8 mouse cellular contexts compared by ENCODE assay signal in the genomic region with DNA sequence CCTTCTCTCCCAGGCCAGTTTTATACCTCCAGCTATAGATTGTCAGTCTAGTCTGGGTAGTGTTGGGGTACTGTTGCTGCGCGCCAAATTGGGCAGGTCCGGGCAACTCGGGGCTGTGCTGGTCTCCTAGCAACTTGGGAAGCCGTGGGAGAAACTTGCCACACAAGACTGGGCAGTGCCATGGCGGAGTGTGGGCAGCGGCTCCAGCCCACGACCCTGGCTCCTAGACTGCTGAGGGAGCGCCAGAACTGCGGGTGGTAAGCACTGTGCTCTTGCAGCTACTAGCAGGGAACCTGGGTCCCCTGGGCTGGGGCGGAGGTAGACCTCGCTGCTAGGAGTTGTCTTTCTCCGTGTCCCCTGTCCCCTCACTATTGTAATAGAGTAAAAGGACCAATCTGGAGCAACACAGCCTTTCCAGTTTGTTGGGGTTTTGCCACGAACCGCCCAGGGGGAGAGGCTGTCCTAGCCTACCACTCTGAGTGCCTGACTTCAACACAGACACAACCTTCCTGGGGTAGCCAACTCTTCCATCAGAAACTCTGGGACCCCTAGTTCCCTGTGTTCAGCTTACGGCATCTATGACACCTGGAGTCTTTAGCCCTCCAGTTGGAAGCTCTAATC. TPM values are rescaled to one million over a fixed set of nuclear protein-coding genes. Genes with fewer than 3 reads are reported as not detected.
DNase-seq lines count a peak whose midpoint lies in the region; TF ChIP-seq lines count a peak whose summit lies in the region.

Gene Fam47e, plus strand, starts transcription at position 179 of the 621 bp plus-strand sequence.

- TF ChIP-seq POLR2A in kidney, adult 2 months (IDR thresholded peaks at IDR 0.05; ENCODE audit: low read depth, low read length), result no peak
- no peak for TF ChIP-seq POLR2A in cortical plate, adult 2 months (IDR thresholded peaks at IDR 0.05; ENCODE audit: extremely low read depth, insufficient read depth, low read length)
- no peak for TF ChIP-seq POLR2A in myocyte (IDR thresholded peaks at IDR 0.05; ENCODE audit: insufficient read length, low read depth)

- H3ac ChIP-seq in myocyte (ENCODE audit: control insufficient read depth, insufficient read length), result no peak within 1 kb of the TSS

- WGBS in kidney, adult 2 months, result 55% methylated on average over 16 of the region's 16 CpGs

- no peaks in the 10 kb centered on the region for H3K27me3 ChIP-seq in kidney, adult 2 months (replicated peaks; ENCODE audit: control insufficient read depth, insufficient read depth, low read length)
- peaks cover 6% of the 10 kb centered on the region for H3K27me3 ChIP-seq in myocyte (ENCODE audit: control insufficient read depth, insufficient read depth, insufficient read length)

- H3K79me2 ChIP-seq in myocyte (ENCODE audit: control insufficient read depth, insufficient read depth), result no peaks in the 10 kb centered on the region

- peak; percentile 13 for DNase-seq in kidney, adult 2 months
- no peak for DNase-seq in kidney, adult 9 months
- DNase-seq in kidney, postnatal 25 days, result peak; percentile 9 to 50
- DNase-seq in thymus, postnatal 0 days (ENCODE audit: low spot score), result no peak
- no peak for DNase-seq in spleen, postnatal 14 days (ENCODE audit: low spot score in 2 of 2)
- DNase-seq in spleen, postnatal 36 days (ENCODE audit: low spot score in 2 of 2), result no peak

- no peaks in the 10 kb centered on the region for H3K36me3 ChIP-seq in kidney, adult 2 months (ENCODE audit: control insufficient read depth, insufficient read depth, low read length)
- H3K36me3 ChIP-seq in myocyte (ENCODE audit: control insufficient read depth, insufficient read depth), result no peaks in the 10 kb centered on the region

- no peak for TF ChIP-seq CTCF in kidney, adult 2 months (conservative IDR thresholded peaks at IDR 0.05; ENCODE audit: insufficient read depth, insufficient read length, low read depth, low read length)
- no peak for TF ChIP-seq CTCF in cortical plate, adult 2 months (IDR thresholded peaks at IDR 0.05; ENCODE audit: extremely low read depth, insufficient read depth, low read length)

- no peaks in the 10 kb centered on the region for H3K4me1 ChIP-seq in kidney, adult 2 months (ENCODE audit: control insufficient read depth, insufficient read depth, low read length)
- H3K4me1 ChIP-seq in cortical plate, adult 2 months (ENCODE audit: control insufficient read depth, insufficient read depth, low read length), result no peaks in the 10 kb centered on the region

- H3K4me2 ChIP-seq in myocyte (ENCODE audit: low read depth), result peak within 1 kb of the TSS; percentile 12

- H3K27ac ChIP-seq in kidney, adult 2 months (ENCODE audit: insufficient read depth, low read depth, low read length), result no peak within 1 kb of the TSS
- 0 out of 2 replicates have a peak within 1 kb of the TSS, but pooled peaks have one; percentile 13 for H3K27ac ChIP-seq in cortical plate, adult 2 months (ENCODE audit: insufficient read depth, low read length)

- no peak within 1 kb of the TSS for H3K4me3 ChIP-seq in kidney, adult 2 months (ENCODE audit: insufficient read depth, low read depth, low read length)
- no peak within 1 kb of the TSS for H3K4me3 ChIP-seq in cortical plate, adult 2 months (ENCODE audit: insufficient read depth, low read length)
- H3K4me3 ChIP-seq in myocyte, result no peak within 1 kb of the TSS

TF ChIP-seq in myocyte, 11 proteins besides CTCF, POLR2A, EP300 and RAD21:
- no peak for TF ChIP-seq TCF12 (IDR thresholded peaks at IDR 0.05; ENCODE audit: insufficient read depth, poor library complexity, severe bottlenecking)
- TF ChIP-seq SRF (IDR thresholded peaks at IDR 0.05; ENCODE audit: control insufficient read depth, insufficient read length, low read depth), result no peak
- no peak for TF ChIP-seq CEBPB (IDR thresholded peaks at IDR 0.05; ENCODE audit: insufficient read depth, poor library complexity, severe bottlenecking)
- TF ChIP-seq TCF3 (IDR thresholded peaks at IDR 0.05; ENCODE audit: insufficient read length, low read depth), result no peak
- no peak for TF ChIP-seq REST (IDR thresholded peaks at IDR 0.05; ENCODE audit: insufficient read depth, insufficient read length)
- no peak for TF ChIP-seq MAX (IDR thresholded peaks at IDR 0.05; ENCODE audit: low read depth)
- no peak for TF ChIP-seq MYOG (IDR thresholded peaks at IDR 0.05; ENCODE audit: control insufficient read depth in 1 of 3, insufficient read depth in 1 of 3, insufficient read length in 2 of 3, low read depth in 2 of 3)
- TF ChIP-seq E2F4 (IDR thresholded peaks at IDR 0.05; ENCODE audit: insufficient read depth), result no peak
- TF ChIP-seq MYOD1 (IDR thresholded peaks at IDR 0.05; ENCODE audit: control insufficient read depth in 1 of 3, insufficient read length in 2 of 3, low read depth in 2 of 3), result no peak
- no peak for TF ChIP-seq USF1 (IDR thresholded peaks at IDR 0.05; ENCODE audit: low read depth)
- TF ChIP-seq POLR2AphosphoS2 (IDR thresholded peaks at IDR 0.05; ENCODE audit: insufficient read length, low read depth), result no peak

RNA-seq across cellular contexts. Expression of gene Fam47e, which starts in this region (rescaled TPM):
- 0.52 and 0.83 TPM in 2 replicates for polyA plus RNA-seq in kidney, adult 2 months (2012; rRNA removed)
- polyA plus RNA-seq in cortical plate, adult 2 months (2012; rRNA removed), result 0.53 and 0.84 TPM in 2 replicates
- polyA plus RNA-seq in myocyte (2012; fragmentation: generic; extraction: Trizol), result not detected
- 0.29 TPM in 1 of 2 replicates, not detected in the other for polyA plus RNA-seq in thymus, postnatal 0 days (2015; fragmentation: Nextera tagmentation; extraction: Ambion mirVana)

Comparison
In these comparisons a context has a peak if more than half of its experiments do, and no peak if none do; other contexts are left out.
1. DNase-seq: peak in kidney, postnatal 25 days (2 of 2); none in kidney, adult 9 months (single experiment), thymus, postnatal 0 days (single experiment), spleen, postnatal 14 days (0 of 2) and spleen, postnatal 36 days (0 of 2).
2. Peak in DNase-seq in kidney, adult 2 months; RNA of the gene not detected or under 1 TPM.